Mouse (Mus musculus): Measurements from ENCODE around the gene Dnmt3b. TPM values are rescaled to one million over a fixed set of nuclear protein-coding genes. Genes with fewer than 3 reads are reported as not detected.

Gene Dnmt3b
- total and polyA plus RNA-seq, 3 experiments, result 11.6 to 17.5 TPM; not detected in 1

DNA sequence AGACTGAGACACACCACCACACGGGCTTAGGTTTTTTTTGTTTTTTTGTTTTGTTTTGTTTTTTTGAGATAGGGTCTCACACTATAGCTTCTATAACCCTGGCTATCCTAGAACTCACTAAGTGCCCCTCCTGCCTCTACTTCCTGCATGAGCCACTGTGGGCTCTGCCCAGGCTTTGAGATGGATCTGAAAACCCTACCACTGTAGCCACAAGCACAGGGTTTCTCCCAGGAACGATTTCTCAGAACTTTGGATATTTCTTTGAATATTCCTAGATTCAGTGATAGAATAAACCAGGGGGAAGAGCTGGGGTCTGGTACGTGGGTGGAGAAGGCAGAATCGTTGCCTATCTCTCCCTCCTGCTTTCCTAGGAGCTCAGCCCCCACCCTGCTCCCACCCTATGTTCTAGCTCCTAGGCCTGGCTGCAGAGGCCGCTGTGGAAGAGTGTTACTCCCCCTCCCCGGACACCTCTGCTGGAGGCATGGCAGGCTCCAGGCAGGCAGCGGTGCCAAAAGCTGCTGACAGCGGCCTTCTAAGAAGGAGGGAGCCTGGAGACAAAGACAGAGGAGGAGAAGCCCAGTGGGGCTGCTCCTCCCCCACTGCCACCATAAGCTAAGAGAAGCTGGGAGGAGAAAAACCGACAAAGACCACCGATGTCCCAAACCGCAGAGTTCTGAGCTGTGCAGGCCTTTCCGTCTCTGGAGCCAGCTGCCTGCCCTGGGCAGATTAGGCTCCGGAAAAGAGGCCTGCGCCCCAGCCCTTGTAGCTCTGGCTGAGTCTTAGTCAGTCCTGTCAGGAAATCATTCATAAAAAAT, 38.6 kb upstream of the Dnmt3b start:
- Histone ChIP-seq H3K27me3 (ENCODE audit: control insufficient read depth in 1 of 2, insufficient read depth in 2 of 2, low read length in 2 of 2) (no peaks in the 10 kb centered on the region), H3K36me3 (ENCODE audit: control insufficient read depth in 1 of 2, insufficient read depth in 2 of 2, low read length in 2 of 2) (peaks cover 0 to 29% of the 10 kb centered on the region in 2 experiments; a peak in 2 of 4 replicates), H3K27ac (ENCODE audit: control insufficient read depth, low read depth, low read length) (peak overlapping the region; percentile 73), H3K9ac (ENCODE audit: control insufficient read depth, low read depth, low read length, poor library complexity, severe bottlenecking) (peak overlapping the region; percentile 69), H3K79me2 (ENCODE audit: control insufficient read depth, insufficient read depth, low read length, poor library complexity) (no peaks in the 10 kb centered on the region), H3K9me3 (replicated peaks; ENCODE audit: insufficient read depth, low read length) (no peaks in the 10 kb centered on the region), H3K4me1 (ENCODE audit: control insufficient read depth in 1 of 2, insufficient read depth in 2 of 2, low read length in 2 of 2) (peaks cover 19 to 36% of the 10 kb centered on the region in 2 experiments), H3K4me3 (ENCODE audit: control insufficient read depth in 1 of 2, insufficient read depth in 1 of 2, low read depth in 2 of 2, low read length in 2 of 2) (peak overlapping the region; percentile 4 to 13; a peak in 1 of 4 replicates)
- peak in 1 of 2 experiments; percentile 35; a peak in 1 of 4 replicates for TF ChIP-seq POLR2A (IDR thresholded peaks at IDR 0.05; ENCODE audit: control insufficient read depth in 1 of 2, insufficient read depth in 1 of 2, low read depth in 1 of 2, low read length in 2 of 2, poor library complexity in 1 of 2)
- no peak for TF ChIP-seq RAD21 (IDR thresholded peaks at IDR 0.05; ENCODE audit: low read depth, low read length)
- 0 out of 2 replicates have a peak, but pooled peaks have one; percentile 17 for TF ChIP-seq MYC (IDR thresholded peaks at IDR 0.05; ENCODE audit: low read depth, low read length)
- peak; percentile 62; the same call in 1 of the 2 replicates for TF ChIP-seq TBP (IDR thresholded peaks at IDR 0.05; ENCODE audit: low read depth, low read length)
- TF ChIP-seq ZNF384 (IDR thresholded peaks at IDR 0.05; ENCODE audit: low read depth, low read length), result no peak
- 0 out of 2 replicates have a peak, but pooled peaks have one; percentile 80 for TF ChIP-seq UBTF (IDR thresholded peaks at IDR 0.05; ENCODE audit: borderline replicate concordance, insufficient read depth, low read depth, low read length)
- TF ChIP-seq EP300 (IDR thresholded peaks at IDR 0.05; ENCODE audit: low read depth in 1 of 2, low read length in 2 of 2), result peak; percentile 55 to 75
- no peak for TF ChIP-seq MAZ (IDR thresholded peaks at IDR 0.05; ENCODE audit: low read depth, low read length)
- peak; percentile 77 for TF ChIP-seq TCF12 (IDR thresholded peaks at IDR 0.05; ENCODE audit: low read depth, low read length)
- TF ChIP-seq TAL1 (IDR thresholded peaks at IDR 0.05; ENCODE audit: low read length), result peak; percentile 95
- TF ChIP-seq CHD2 (IDR thresholded peaks at IDR 0.05; ENCODE audit: low read length), result no peak
- TF ChIP-seq MXI1 (IDR thresholded peaks at IDR 0.05; ENCODE audit: low read depth, low read length), result 0 out of 2 replicates have a peak, but pooled peaks have one; percentile 35
- no peak for TF ChIP-seq MAFK (IDR thresholded peaks at IDR 0.05; ENCODE audit: borderline replicate concordance, low read depth, low read length)
- peak; percentile 30 for TF ChIP-seq NELFE (IDR thresholded peaks at IDR 0.05; ENCODE audit: low read depth, low read length)
- no peak for TF ChIP-seq USF1 (IDR thresholded peaks at IDR 0.05; ENCODE audit: low read depth, low read length)
- TF ChIP-seq ELF1 (IDR thresholded peaks at IDR 0.05; ENCODE audit: low read depth, low read length), result 0 out of 2 replicates have a peak, but pooled peaks have one; percentile 3
- TF ChIP-seq ETS1 (IDR thresholded peaks at IDR 0.05; ENCODE audit: low read depth, low read length), result peak; percentile 55; the same call in 1 of the 2 replicates
- peak; percentile 81 for DNase-seq (ENCODE audit: low read depth, low spot score)

DNA sequence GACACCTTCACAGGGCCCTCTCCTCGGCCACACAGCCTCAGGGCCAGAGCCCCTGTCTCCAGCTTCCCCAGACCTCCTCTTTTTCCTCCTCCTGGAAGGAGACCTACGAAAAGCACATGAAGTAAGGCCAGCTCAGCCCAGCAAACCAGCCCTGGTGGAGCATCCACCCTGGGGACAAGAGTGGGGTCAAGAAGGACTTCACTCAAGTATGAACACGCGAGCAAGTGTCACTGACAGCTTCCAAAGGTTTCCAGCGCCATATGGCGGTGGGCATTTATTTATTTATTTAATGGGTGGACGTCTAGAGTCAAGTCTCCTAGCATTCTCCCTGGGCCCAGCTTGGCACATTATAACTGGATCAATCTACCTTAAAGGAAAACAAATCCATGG, 38.0 kb upstream of the Dnmt3b start:
- DNase-seq (ENCODE audit: low read depth, low spot score), result no peak
- Histone ChIP-seq H3K36me3 (ENCODE audit: control insufficient read depth in 1 of 2, insufficient read depth in 2 of 2, low read length in 2 of 2) (peaks cover 0 to 29% of the 10 kb centered on the region in 2 experiments; a peak in 2 of 4 replicates), H3K9ac (ENCODE audit: control insufficient read depth, low read depth, low read length, poor library complexity, severe bottlenecking) (peak overlapping the region; percentile 69), H3K9me3 (replicated peaks; ENCODE audit: insufficient read depth, low read length) (no peaks in the 10 kb centered on the region), H3K79me2 (ENCODE audit: control insufficient read depth, insufficient read depth, low read length, poor library complexity) (no peaks in the 10 kb centered on the region), H3K27ac (ENCODE audit: control insufficient read depth, low read depth, low read length) (peak overlapping the region; percentile 73), H3K4me1 (ENCODE audit: control insufficient read depth in 1 of 2, insufficient read depth in 2 of 2, low read length in 2 of 2) (peaks cover 19 to 36% of the 10 kb centered on the region in 2 experiments), H3K4me3 (ENCODE audit: control insufficient read depth in 1 of 2, insufficient read depth in 1 of 2, low read depth in 2 of 2, low read length in 2 of 2) (peak overlapping the region in 1 of 2 experiments; percentile 13; a peak in 1 of 4 replicates), H3K27me3 (ENCODE audit: control insufficient read depth in 1 of 2, insufficient read depth in 2 of 2, low read length in 2 of 2) (no peaks in the 10 kb centered on the region)
- no peak for TF ChIP-seq POLR2AphosphoS5 (IDR thresholded peaks at IDR 0.05; ENCODE audit: borderline replicate concordance, low read depth, low read length)
- peak; percentile 8; the same call in 1 of the 2 replicates for TF ChIP-seq TBP (IDR thresholded peaks at IDR 0.05; ENCODE audit: low read depth, low read length)
- TF ChIP-seq KAT2A (conservative IDR thresholded peaks at IDR 0.05; ENCODE audit: low read depth, low read length), result no peak

Data from MEL (cell line).